Mouse (Mus musculus) heart, postnatal 10 days (tissue): ENCODE measurements around the gene L1cam. TPM values are rescaled to one million over a fixed set of nuclear protein-coding genes. Genes with fewer than 3 reads are reported as not detected.

Experiments used
- DNase-seq, 2 experiments: peaks; one replicate each; pipeline ENCODE4 v3.0.0; 2021
- intact Hi-C: fragments of 180-260 bp; cut with DNase I; formaldehyde crosslinking; loops from one replicate; pipeline ENCODE4 v1.15.1; 2025
- total RNA-seq, 2 experiments: library from RNA; stranded (reverse); gene quantifications; 2 replicates each; pipeline ENCODE4 v1.2.3; 2021

L1cam gene
- total RNA-seq, 2 experiments from 2014 or later, result 1.5 to 1.6 TPM

GRCm38 (mm10) chrX:73880194-73881035 lies 15.5 kb downstream of the L1cam start:
- DNase-seq, result peak in 1 of 2 experiments; percentile 13
- intact Hi-C loops, result no loop called here

DNA sequence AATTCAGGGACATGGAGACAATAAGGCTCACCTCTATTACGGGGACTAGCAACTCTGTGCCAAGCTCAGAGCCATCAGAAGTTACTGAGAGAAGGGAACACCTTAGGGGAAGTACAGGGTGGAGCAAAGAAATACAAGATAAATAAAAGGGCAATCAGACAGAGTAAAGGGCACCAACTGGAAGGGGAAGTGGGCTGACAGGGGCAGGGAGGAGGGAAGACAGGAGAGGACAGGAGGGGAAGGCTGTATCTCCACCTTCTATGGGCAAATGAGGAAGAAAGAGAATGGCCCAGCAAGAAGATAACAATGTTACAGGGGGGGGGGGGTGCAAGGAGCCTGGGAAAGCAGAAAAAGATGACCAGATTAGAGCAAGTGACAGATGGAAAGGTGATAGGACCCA lies 18.9 kb downstream of the L1cam start:
- DNase-seq, result no peak
- intact Hi-C loops, result no loop called here

- no peak for DNase-seq
- intact Hi-C loops, result no loop called here
Measured at GRCm38 (mm10) chrX:73875881-73876280, 20.0 kb downstream of the L1cam start.

- intact Hi-C loops, result no loop called here
- no peak for DNase-seq
Measured at GRCm38 (mm10) chrX:73871956-73872355, 23.9 kb downstream of the L1cam start.

DNA sequence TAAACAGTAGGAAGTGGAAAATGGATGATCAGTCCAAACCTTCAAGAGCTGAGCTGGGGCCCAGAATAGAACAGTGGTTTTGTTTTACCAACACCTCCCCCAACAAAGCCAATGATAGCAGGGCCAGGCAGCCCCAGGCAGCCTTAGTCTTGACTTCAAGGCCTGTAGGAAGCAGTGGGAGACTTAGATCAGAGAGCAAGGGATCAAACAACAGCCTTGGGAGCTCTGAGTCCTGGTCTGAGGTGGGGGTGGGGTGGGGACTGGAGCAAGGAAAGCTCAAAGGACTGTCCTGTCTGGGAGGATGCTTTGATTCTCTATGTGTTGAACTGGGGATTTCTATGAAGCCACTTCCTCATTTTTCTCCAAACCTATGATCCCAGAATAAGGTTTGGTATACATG lies 24.4 kb downstream of the L1cam start:
- no peak for DNase-seq

DNA sequence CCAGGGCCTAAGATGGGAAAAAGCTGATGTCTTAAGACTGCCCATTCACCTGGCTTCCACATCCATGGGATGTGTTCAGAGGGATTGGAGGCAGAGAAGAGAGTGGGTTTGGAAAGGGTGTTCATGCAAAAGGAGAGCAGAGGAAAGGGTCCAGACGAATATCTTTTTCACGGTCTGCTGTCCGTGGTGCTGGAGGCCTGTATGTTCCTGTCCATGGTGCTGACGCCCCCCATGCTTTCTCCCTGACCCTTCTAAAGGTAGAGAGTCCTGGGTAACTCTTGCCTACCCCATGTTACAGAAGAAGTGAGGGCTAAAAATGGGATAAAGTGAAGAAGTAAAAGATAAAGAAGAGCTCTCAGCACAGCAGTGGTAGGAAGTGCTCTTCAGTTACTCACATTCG lies 26.6 kb downstream of the L1cam start:
- intact Hi-C loops, result no loop called here
- DNase-seq, result peak; percentile 24 to 65

More for the DNA sequence above, 24.4 kb downstream of the L1cam start:
- intact Hi-C loops, result no loop called here

DNA sequence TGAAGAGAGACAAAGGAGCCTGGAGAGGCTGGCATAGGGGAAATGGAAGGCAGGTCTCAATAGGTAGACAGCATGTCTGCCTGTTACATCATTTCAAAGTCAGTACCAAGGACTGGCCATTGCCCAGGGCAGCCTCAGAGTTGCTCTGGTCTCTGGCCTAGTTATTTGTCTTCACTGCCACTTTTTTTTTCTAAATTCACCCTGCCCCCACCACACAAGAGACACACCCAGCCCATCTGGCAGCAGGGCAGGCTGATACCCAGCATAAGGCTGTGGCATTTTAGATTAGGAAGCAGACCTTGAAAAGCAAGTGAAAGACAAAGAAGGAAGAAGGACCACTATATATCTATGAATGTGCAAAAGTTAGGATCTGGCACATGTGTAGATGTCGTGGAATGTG lies 28.1 kb downstream of the L1cam start:
- intact Hi-C loops, result no loop called here
- DNase-seq, result no peak

- intact Hi-C loops, result no loop called here
Measured at GRCm38 (mm10) chrX:73867256-73867655, 28.6 kb downstream of the L1cam start.

DNA sequence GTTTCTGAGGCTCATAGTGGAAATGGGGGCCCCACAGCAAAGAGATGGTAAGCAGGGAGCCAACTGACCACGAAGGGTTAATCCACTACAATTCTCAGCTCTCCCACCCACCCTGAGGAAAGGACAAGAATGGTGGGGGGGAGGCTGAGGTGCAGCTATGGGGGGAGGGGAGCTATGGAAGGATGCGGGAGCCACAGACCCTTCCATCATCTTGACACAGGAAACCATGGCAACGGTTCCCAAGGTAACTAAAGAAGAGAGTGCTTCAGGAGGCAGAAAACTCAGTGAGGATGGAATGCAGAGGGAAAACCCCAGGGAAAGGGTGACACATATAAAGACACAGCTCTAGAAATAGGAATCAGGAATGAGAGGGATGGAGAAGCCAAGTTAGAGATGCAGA lies 31.2 kb downstream of the L1cam start:
- intact Hi-C loops, result no loop called here
- DNase-seq, result no peak

More at GRCm38 (mm10) chrX:73867256-73867655, 28.6 kb downstream of the L1cam start:
- no peak for DNase-seq

- DNase-seq, result peak; percentile 27 to 35
- intact Hi-C loops, result no loop called here
Measured at GRCm38 (mm10) chrX:73855087-73855408, 40.9 kb downstream of the L1cam start.

GRCm38 (mm10) chrX:73854326-73855086 lies 41.4 kb downstream of the L1cam start:
- intact Hi-C loops, result no loop called here
- DNase-seq, result no peak

- intact Hi-C loops, result no loop called here
- no peak for DNase-seq
Measured at GRCm38 (mm10) chrX:73836691-73837090, 59.2 kb downstream of the L1cam start.

DNA sequence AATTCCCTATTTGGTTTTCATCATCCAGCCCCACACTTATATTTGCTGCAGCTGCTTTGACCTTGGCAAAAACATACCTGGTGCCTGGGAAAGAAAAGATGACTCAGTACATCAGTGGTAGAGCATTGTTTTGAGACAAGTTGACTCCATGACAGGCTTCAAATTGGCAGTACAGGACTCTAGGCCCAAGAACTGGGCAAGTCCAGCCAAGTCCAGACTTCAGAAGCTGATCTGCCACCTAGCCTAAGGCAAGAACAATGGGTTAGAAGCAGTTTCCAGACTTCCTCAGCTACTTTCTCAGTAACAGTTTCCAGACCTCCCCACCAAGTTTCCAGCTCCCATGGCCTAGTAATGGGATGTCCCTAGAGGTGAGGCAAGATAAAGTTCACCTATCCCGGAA lies 60.2 kb downstream of the L1cam start:
- no peak for DNase-seq
- intact Hi-C loops, result no loop called here

DNA sequence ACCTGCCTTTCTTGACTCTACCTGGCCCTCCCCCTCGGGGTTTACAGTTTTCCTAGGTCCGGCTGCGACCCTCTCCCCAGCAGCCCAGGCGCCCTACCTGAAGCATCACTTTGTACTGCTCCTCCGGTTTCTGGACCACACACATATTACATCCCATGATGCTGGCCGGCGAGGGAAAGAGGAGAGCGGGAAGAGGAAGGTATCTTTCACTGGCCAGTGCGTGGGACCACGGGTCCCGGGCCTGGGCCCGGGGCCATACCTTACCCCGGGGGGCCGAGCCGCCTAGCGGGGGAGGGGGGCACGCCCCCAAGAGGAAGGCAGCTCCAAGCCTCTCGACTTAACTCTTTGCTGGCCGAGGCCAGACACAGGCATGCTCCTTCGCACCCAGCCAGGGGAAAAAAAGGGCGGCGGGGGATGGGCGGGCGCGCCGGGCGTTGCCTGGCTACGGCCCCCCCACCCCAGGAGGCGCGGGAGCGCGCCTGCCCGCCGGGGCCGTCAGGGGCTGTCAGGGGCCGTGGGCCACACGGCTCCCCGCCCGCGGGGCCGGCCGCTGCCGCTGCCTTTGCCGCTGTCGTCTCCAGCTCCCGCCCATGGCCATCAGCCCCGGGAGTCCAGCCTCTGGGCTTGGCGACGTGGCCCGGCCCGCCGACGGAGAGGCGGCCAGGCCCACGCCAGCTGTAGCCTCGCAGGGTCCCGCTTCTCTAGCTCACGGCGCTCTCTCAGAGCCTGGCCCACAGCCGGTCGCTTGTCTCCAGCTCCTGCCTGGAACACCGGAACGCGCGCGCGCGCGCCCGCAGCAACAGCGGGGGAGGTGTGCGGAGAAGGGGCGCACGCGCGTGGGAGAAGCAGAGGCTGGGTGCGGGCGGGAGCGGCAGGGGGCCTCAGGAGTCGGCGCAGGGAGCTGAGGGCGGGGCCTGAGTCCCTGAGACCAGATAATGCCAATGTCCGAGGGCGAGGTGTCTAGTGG lies 71.4 kb downstream of the L1cam start, which contains the start of gene Pdzd4:
TSS of gene Pdzd4 (minus strand) at position 785 of the 967 bp plus-strand sequence.
- peak; percentile 37 to 60 for DNase-seq
- intact Hi-C loops, result no loop called here

DNA sequence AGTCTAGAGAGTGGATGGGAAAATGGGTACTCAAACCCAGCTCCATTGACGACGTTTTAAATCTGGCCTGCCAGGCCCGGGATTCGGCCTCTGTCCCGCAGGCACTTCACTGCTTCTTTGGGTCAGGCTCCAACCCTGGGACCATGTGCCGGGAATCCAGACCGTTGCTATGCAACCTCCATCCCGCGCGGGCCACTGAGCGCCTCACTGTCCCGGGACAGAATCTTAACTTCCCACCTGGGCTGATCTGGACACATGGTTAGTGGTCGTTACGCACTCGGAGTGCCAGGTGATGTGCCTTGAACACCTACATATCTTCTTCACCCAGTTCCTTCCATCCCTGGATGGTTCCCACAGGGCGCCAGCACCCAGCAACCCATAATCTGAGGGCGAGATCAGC lies 72.2 kb downstream of the L1cam start:
- peak in 1 of 2 experiments; percentile 3 for DNase-seq
- intact Hi-C loops, result no loop called here

DNA sequence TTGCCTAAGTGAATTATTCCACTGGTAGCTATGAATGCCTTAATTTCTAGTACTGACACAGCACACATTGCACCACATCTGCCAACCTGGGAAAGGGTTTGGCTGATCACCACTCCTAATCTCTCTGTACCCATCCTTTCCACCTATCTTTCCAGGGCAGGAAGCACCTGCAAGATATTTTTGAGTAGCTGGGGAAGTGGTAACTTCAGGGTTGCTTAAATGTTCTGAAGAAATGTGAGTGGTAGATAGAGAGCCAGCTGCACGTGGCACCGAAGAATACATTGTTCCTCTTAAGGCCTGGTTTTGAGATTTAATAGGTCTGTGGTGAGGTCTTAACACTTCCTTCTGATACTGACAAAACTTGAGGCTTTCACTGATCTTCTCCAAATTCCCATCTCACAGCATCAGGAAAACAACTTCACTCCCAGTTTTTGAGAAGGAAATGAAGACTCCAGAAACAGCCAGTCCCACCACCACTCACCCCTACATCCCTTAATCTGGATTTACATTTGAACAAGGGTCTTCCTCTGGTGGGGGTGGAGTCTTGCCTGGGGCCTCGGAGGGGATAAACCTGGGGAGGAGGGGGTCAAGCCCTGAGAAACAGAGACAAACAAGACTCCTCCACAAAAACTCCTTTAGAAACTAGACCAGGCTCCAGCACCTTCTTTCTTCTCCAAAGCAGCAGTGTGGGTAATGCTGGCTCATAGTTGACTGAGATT lies 79.2 kb downstream of the L1cam start:
- no peak for DNase-seq
- intact Hi-C loops, result no loop called here

- DNase-seq, result no peak
- intact Hi-C loops, result no loop called here
Measured at GRCm38 (mm10) chrX:73815072-73815471, 80.8 kb downstream of the L1cam start.

- intact Hi-C loops, result no loop called here
- DNase-seq, result no peak
Measured at GRCm38 (mm10) chrX:73805814-73806213, 90.1 kb downstream of the L1cam start.
